Mouse (Mus musculus): ENCODE measurements around the gene Maco1. TPM values are rescaled to one million over a fixed set of nuclear protein-coding genes. Genes with fewer than 3 reads are reported as not detected.
A peak's percentile ranks its signal among the peaks of the same experiment; 100 is the strongest.

Gene Maco1
- polyA plus RNA-seq, 1 experiment, result 30.8 TPM

DNA sequence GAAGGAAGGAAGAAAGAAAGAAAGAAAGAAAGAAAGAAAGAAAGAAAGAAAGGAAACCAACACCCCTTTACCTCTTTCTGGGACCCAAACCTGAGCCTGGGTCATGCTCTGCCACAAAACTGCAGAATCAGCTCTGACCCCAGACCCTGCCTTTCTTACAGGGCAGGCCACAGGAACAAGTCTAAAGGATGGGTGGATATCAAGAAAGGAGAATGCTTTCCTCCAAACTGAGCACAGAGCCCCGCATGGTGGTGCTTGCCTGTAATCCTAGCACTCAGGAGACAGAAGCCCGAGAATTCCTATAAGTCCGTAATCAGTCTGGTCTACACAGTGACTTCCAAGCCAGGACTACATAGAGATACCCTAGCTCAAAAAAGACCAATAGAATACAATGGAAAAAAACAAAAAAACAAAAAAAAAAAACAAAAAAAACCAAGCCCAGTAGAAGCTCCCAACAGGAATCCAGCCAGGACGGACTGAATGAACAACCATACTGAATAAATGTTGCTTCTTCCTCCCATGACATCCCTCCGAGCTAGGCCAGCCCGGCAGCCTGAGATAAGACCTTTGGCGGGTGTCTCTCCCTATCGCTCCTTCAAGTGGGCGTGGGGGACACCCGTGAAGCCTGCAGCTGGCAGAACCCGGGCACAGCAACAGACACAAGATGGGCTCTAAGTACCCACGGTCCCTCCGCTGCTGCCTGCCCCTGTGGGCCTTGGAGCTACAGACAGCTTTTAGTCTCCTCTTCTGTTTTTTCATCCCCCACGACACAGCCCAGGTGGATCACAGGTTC lies 11.0 kb upstream of the Maco1 start, which contains the start of gene Rhd:
Rhd (plus strand) TSS at position 600 of the 793 bp plus-strand sequence.
- Histone ChIP-seq H3K27ac (ENCODE audit: insufficient read depth, low read depth, low read length) (no peak within 1 kb of the TSS), H3K4me3 (ENCODE audit: insufficient read depth, low read length) (no peak within 1 kb of the TSS), H3K4me1 (ENCODE audit: control insufficient read depth, insufficient read depth, low read length) (no peaks in the 10 kb centered on the region)
- TF ChIP-seq CTCF (IDR thresholded peaks at IDR 0.05; ENCODE audit: low read depth, low read length) (no peak), POLR2A (IDR thresholded peaks at IDR 0.05; ENCODE audit: borderline replicate concordance, low read depth, low read length) (no peak)

GRCm38 (mm10) chr4:134862996-134863395 lies 9.9 kb upstream of the Maco1 start:
- TF ChIP-seq POLR2A (IDR thresholded peaks at IDR 0.05; ENCODE audit: borderline replicate concordance, low read depth, low read length) (no peak), CTCF (IDR thresholded peaks at IDR 0.05; ENCODE audit: low read depth, low read length) (no peak)
- H3K4me1 ChIP-seq (ENCODE audit: control insufficient read depth, insufficient read depth, low read length), result no peaks in the 10 kb centered on the region
- no peak overlapping the region for H3K4me3 ChIP-seq (ENCODE audit: insufficient read depth, low read length)
- no peak overlapping the region for H3K27ac ChIP-seq (ENCODE audit: insufficient read depth, low read depth, low read length)

DNA sequence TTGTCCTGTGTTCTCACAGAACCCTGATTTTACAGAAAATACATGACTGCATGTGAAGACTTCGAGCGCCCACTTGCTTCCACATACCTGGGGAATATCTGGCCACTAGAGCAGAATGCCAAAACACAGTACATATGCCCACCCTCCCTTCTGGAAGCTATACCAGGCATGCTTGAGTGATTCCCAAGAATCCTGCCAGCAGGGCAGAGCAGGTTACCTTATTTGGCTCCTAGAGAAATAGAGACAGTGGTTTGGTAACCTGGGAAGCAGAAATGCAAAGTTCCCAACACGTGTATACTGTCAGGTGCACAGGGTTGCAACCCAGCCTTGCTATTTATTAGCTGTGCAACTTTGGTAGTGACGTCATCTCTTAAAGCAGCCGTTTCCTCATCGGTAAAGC lies 8.7 kb upstream of the Maco1 start:
- Histone ChIP-seq H3K4me3 (ENCODE audit: insufficient read depth, low read length) (no peak overlapping the region), H3K27ac (ENCODE audit: insufficient read depth, low read depth, low read length) (no peak overlapping the region), H3K4me1 (ENCODE audit: control insufficient read depth, insufficient read depth, low read length) (no peaks in the 10 kb centered on the region)
- TF ChIP-seq POLR2A (IDR thresholded peaks at IDR 0.05; ENCODE audit: borderline replicate concordance, low read depth, low read length), result no peak
- no peak for TF ChIP-seq CTCF (IDR thresholded peaks at IDR 0.05; ENCODE audit: low read depth, low read length)

DNA sequence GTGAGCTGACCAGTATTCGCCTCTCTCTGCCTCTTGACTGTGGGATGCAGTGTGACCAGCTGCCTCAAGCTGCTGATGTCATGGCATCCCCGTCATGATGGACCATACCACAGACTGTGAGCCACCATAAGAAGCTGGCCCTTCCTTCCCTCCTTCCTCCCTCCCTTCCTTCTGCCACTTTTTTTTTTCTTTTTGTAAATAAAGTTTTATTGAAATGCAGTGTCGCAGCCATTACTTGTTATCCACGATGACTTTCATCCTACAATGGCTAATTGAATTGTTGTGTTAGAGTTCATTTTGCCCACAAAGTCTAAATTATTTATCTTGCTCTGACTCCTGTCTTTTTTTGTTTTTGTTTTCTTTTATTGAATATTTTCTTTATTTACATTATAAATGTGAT lies 5.3 kb upstream of the Maco1 start:
- H3K4me3 ChIP-seq (ENCODE audit: insufficient read depth, low read length), result no peak overlapping the region
- TF ChIP-seq POLR2A (IDR thresholded peaks at IDR 0.05; ENCODE audit: borderline replicate concordance, low read depth, low read length) (no peak), CTCF (IDR thresholded peaks at IDR 0.05; ENCODE audit: low read depth, low read length) (no peak)
- H3K27ac ChIP-seq (ENCODE audit: insufficient read depth, low read depth, low read length), result no peak overlapping the region
- H3K4me1 ChIP-seq (ENCODE audit: control insufficient read depth, insufficient read depth, low read length), result peaks cover 4% of the 10 kb centered on the region

DNA sequence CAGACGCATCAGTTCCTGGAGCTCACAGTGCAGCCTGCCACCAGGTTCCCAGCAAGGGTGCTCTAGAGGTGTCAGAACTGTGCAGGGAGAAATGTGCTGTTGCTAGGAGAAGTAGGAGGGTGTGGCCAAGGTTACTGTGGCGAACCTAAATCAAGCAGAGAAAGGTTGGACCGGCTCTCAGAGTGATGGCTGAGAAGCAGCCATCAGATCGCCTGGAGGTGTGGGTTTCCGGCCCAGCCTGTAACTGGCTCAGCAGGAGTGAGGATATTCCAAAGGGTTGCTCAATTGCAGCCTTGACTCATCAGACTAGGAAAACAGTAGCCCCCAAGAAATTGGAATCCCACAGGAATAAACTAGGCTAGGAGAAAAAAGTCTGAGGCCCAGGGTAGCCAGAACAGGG lies 3.4 kb upstream of the Maco1 start:
- Histone ChIP-seq H3K27ac (ENCODE audit: insufficient read depth, low read depth, low read length) (no peak overlapping the region), H3K4me3 (ENCODE audit: insufficient read depth, low read length) (no peak overlapping the region)
- no peak for TF ChIP-seq CTCF (IDR thresholded peaks at IDR 0.05; ENCODE audit: low read depth, low read length)

GRCm38 (mm10) chr4:134856056-134856455 lies 2.9 kb upstream of the Maco1 start:
- no peak for TF ChIP-seq CTCF (IDR thresholded peaks at IDR 0.05; ENCODE audit: low read depth, low read length)
- no peak for TF ChIP-seq POLR2A (IDR thresholded peaks at IDR 0.05; ENCODE audit: borderline replicate concordance, low read depth, low read length)
- no peak overlapping the region for H3K4me3 ChIP-seq (ENCODE audit: insufficient read depth, low read length)
- H3K4me1 ChIP-seq (ENCODE audit: control insufficient read depth, insufficient read depth, low read length), result peaks cover 9% of the 10 kb centered on the region
- H3K27ac ChIP-seq (ENCODE audit: insufficient read depth, low read depth, low read length), result no peak overlapping the region

More for the DNA sequence above, 3.4 kb upstream of the Maco1 start:
- peaks cover 9% of the 10 kb centered on the region for H3K4me1 ChIP-seq (ENCODE audit: control insufficient read depth, insufficient read depth, low read length)

DNA sequence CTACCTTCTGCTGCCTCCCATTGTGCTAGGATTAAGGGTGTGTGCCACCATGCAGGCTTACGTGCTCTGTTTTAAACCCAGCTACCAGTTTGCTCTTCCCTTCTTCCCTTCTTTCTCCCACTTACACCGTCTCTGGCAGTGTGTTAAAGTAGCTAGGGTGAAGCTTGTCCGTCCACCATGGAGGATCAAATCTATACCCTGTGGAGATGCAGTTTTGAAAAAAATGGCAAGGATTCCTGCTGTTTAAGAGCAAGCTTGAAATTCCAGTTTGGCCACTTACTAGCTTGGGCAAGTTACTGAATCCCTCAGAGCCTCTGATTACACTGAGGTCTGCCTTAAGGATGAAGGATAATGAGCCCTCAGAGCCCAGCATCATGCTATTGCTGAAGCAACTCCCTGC lies 2.2 kb upstream of the Maco1 start:
- no peak overlapping the region for H3K27ac ChIP-seq (ENCODE audit: insufficient read depth, low read depth, low read length)
- H3K4me1 ChIP-seq (ENCODE audit: control insufficient read depth, insufficient read depth, low read length), result peaks cover 9% of the 10 kb centered on the region
- H3K4me3 ChIP-seq (ENCODE audit: insufficient read depth, low read length), result no peak overlapping the region
- TF ChIP-seq POLR2A (IDR thresholded peaks at IDR 0.05; ENCODE audit: borderline replicate concordance, low read depth, low read length), result no peak
- TF ChIP-seq CTCF (IDR thresholded peaks at IDR 0.05; ENCODE audit: low read depth, low read length), result no peak

- no peak for TF ChIP-seq POLR2A (IDR thresholded peaks at IDR 0.05; ENCODE audit: borderline replicate concordance, low read depth, low read length)
- TF ChIP-seq CTCF (IDR thresholded peaks at IDR 0.05; ENCODE audit: low read depth, low read length), result no peak
- peaks cover 9% of the 10 kb centered on the region for H3K4me1 ChIP-seq (ENCODE audit: control insufficient read depth, insufficient read depth, low read length)
- H3K4me3 ChIP-seq (ENCODE audit: insufficient read depth, low read length), result peak overlapping the region; percentile 69
- H3K27ac ChIP-seq (ENCODE audit: insufficient read depth, low read depth, low read length), result peak overlapping the region; percentile 59
These were observed 716 bp upstream of the Maco1 start for GRCm38 (mm10) chr4:134853637-134854485.

DNA sequence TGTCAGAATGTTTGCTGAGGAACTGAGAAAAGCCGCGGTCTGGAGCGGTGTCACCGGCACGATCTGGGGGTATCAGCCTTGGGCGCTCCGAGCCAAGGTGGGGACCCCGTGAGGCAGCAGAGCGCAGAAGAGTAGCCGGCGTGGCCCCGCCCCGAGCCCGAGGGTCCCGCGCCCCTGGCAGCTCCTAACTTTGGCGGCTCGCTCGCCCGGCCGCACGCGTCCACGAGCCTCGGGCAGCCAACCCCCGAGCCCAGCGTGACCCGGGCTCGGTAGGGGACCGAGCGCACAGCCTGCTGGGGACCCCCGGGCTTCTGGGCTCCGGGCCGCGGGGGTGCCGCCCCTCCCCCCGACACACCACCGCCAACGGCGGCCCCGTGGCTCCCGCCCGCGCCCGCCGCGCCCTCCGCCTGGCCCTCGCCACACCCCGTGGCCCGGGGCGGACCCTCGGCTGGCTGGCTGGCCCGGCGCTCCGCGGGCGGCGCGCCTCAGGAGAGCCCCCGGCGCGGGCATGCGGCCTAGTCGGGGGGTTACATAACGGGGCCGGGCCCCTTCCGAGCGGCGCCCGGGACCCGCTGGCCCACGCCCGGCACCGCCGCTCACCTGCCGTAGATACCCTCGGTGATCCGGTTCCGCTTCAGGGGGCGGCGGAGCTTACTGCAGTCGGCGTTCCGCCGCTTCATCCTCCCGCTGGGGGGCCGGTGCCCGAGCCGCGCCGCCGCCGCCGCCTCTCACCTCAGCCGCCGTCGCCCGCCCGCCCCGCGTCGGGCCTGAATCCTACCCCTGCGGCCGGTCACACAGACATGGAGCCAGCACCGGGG lies 498 bp downstream of the Maco1 start:
- TF ChIP-seq POLR2A (IDR thresholded peaks at IDR 0.05; ENCODE audit: borderline replicate concordance, low read depth, low read length) (no peak), CTCF (IDR thresholded peaks at IDR 0.05; ENCODE audit: low read depth, low read length) (no peak)
- Histone ChIP-seq H3K27ac (ENCODE audit: insufficient read depth, low read depth, low read length) (peak overlapping the region; percentile 39), H3K4me3 (ENCODE audit: insufficient read depth, low read length) (peak overlapping the region; percentile 82), H3K4me1 (ENCODE audit: control insufficient read depth, insufficient read depth, low read length) (peaks cover 16% of the 10 kb centered on the region)

Measured in bone marrow macrophage, adult 2 months (primary cell).